Mouse (Mus musculus) kidney, adult 2 months (tissue): Measurements from ENCODE around the gene Tnks2. TPM values are rescaled to one million over a fixed set of nuclear protein-coding genes. Genes with fewer than 3 reads are reported as not detected.
A peak's percentile ranks its signal among the peaks of the same experiment; 100 is the strongest.

Experiments
- DNase-seq: peaks from one replicate; pipeline ENCODE4 v3.0.0; 2021
- H3K27ac ChIP-seq: fragments of 200-500 bp; 2 replicates; pipeline ENCODE4 v1.5.1; 2012; ENCODE audit warnings: low read depth, low read length, control low read depth, inconsistent platforms; ENCODE audit not compliant: insufficient read depth
- H3K27me3 ChIP-seq: fragments of 200-500 bp; replicated peaks from 2 replicates; pipeline ENCODE4 v1.6.1; 2012; ENCODE audit warnings: mild to moderate bottlenecking, moderate library complexity, low read length, inconsistent platforms; ENCODE audit not compliant: control insufficient read depth, insufficient read depth
- H3K36me3 ChIP-seq: fragments of 200-500 bp; 2 replicates; pipeline ENCODE4 v1.6.1; 2012; ENCODE audit warnings: mild to moderate bottlenecking, moderate library complexity, low read length, inconsistent platforms; ENCODE audit not compliant: control insufficient read depth, insufficient read depth
- H3K4me1 ChIP-seq: fragments of 200-500 bp; 2 replicates; pipeline ENCODE4 v1.6.1; 2011; ENCODE audit warnings: low read length; ENCODE audit not compliant: control insufficient read depth, insufficient read depth
- H3K4me3 ChIP-seq: fragments of 200-500 bp; 2 replicates; pipeline ENCODE4 v1.5.1; 2011; ENCODE audit warnings: mild to moderate bottlenecking, low read depth, low read length, control low read depth; ENCODE audit not compliant: insufficient read depth
- CTCF ChIP-seq: fragments of 200-500 bp; conservative IDR thresholded peaks from 2 replicates; pipeline ENCODE4 v1.5.1; 2011; ENCODE audit warnings: low read depth, mild to moderate bottlenecking, control low read depth, low read length, moderate library complexity, mixed read lengths; ENCODE audit not compliant: insufficient read depth, insufficient read length
- POLR2A ChIP-seq: fragments of 200-500 bp; IDR thresholded peaks from one replicate; pipeline ENCODE4 v1.6.1; 2011; ENCODE audit warnings: low read depth, low read length, control low read depth
- WGBS: fragments of 180-500 bp; shearing (Covaris S2); methylation state at CpG from one replicate; pipeline ENCODE4 v1.1.7; 2018; 5-methylcytosine and 5-hydroxymethylcytosine counted together
- polyA plus RNA-seq: library from polyadenylated mRNA; depleted of rRNA; stranded (reverse); fragments of >200 nt; gene quantifications from 2 replicates; pipeline ENCODE4 v1.2.3, GENCODE M21; 2012

Tnks2 gene
- polyA plus RNA-seq, 1 experiment, result 24.8 TPM

DNA sequence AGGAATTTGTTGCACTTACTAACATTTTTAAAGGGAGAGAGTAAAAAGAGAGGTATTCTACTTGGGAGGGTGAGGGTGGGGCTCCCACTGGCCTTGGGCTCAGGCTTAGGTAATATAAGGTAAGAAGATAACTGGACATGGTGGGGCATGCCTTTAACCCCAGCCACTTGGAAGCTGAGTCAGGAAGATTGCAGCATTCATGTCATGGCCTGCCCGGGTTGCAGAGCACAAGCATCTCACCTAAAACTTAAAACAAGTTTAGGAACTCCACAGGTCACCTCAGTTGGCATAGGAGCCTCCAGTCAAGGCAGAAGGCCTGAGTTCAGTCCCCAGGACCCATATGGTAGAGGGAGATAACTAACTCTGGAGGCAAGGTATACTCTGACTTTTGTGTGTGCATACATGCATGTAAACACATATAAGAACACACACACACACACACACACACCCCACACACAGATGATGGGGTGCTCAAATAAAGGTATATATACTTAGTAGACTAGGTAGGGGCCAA is 82.9 kb downstream of the Tnks2 start:
- Histone ChIP-seq H3K4me3 (no peak overlapping the region), H3K27me3 (no peaks in the 10 kb centered on the region), H3K4me1 (no peaks in the 10 kb centered on the region), H3K36me3 (no peaks in the 10 kb centered on the region), H3K27ac (no peak overlapping the region)
- TF ChIP-seq CTCF (no peak), POLR2A (no peak)
- WGBS, result 96% methylated on average over 1 of the region's 1 CpGs
- no peak for DNase-seq

DNA sequence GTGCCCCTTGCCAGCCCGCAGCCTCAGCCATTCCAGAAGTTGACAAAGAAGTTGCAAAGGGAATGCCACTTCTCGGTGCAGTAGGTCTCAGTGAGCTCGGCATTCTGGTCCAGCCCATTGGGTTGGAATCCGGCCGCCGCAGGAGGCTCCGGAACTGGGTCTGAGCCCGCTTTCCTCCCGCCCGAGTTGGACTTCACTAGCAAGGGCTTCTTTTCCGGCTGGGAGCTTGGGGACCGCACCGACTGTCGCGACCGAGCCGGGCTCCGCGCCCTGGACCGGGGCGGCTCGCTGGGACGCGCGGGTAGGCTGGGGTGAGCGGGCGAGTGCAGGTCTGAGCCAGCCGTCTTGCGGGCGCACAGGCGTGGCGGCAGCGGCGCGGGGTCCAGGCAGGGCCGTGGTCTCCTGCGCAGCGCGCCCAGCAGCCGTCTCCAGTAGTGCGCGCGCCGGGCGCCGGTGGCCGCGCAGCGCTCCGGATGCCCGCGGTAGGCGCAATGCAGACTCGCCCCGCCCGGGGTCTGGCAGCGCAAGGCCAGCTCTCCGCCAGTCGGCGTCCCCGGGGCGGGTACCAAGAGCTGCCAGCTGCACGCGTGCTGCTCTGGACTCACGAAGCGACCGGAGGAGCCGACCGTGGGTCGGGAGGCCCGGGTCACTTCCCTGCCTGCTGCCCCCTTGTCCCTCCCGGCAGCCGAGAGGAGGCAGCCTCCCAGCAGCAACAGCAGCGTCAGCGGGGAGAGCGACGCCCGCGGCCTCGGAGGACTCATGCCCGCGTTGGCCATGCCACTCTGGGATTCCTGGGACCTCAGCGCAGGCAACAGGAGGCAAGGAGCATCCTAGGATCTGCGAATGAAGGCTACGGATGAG is 84.6 kb downstream of the Tnks2 start:
- TF ChIP-seq POLR2A, result peak; percentile 37
- TF ChIP-seq CTCF, result peak; percentile 35; the same call in 1 of the 2 replicates
- no peaks in the 10 kb centered on the region for H3K36me3 ChIP-seq
- H3K27ac ChIP-seq, result peak overlapping the region; percentile 46; the same call in 1 of the 2 replicates
- H3K27me3 ChIP-seq, result no peaks in the 10 kb centered on the region
- peak; percentile 83 for DNase-seq
- H3K4me3 ChIP-seq, result peak overlapping the region; percentile 62
- under 1% methylated on average over 85 of the region's 85 CpGs for WGBS
- no peaks in the 10 kb centered on the region for H3K4me1 ChIP-seq

DNA sequence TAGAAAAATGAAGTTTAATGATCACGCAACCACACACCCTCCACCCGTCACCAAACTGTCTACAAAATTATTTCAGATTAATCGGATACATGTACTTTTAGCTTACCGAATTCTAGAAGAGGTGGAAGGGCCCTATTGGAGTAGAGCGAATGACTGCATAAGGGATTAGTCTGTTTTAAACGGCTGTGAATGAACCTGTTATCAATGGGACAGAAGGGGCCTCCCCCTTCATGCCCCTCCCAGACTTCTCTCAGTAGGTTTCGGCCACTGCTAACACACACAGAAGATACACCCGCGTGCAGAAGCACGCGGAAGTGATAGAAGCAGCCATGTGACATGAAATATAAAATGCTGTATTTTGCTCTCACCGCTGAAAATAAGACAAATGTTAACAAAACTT is 85.4 kb downstream of the Tnks2 start, which contains the start of gene Fgfbp3:
Fgfbp3 (minus strand) TSS at position 150 of the 400 bp plus-strand sequence.
- Histone ChIP-seq H3K4me3 (peak within 1 kb of the TSS; percentile 62), H3K4me1 (no peaks in the 10 kb centered on the region), H3K27me3 (no peaks in the 10 kb centered on the region), H3K27ac (peak within 1 kb of the TSS; percentile 46; the same call in 1 of the 2 replicates), H3K36me3 (no peaks in the 10 kb centered on the region)
- no peak for TF ChIP-seq POLR2A
- TF ChIP-seq CTCF, result no peak
- 25% methylated on average over 12 of the region's 12 CpGs for WGBS
- no peak for DNase-seq

GRCm38 (mm10) chr19:36922015-36922414 is 88.0 kb downstream of the Tnks2 start:
- peak; percentile 48 for DNase-seq

GRCm38 (mm10) chr19:36922936-36923335 is 88.9 kb downstream of the Tnks2 start:
- no peak overlapping the region for H3K27ac ChIP-seq
- H3K27me3 ChIP-seq, result no peaks in the 10 kb centered on the region
- no peak overlapping the region for H3K4me3 ChIP-seq
- no peaks in the 10 kb centered on the region for H3K36me3 ChIP-seq
- H3K4me1 ChIP-seq, result peaks cover 5% of the 10 kb centered on the region; the same call in 1 of the 2 replicates
- no peak for DNase-seq
- 76% methylated on average over 3 of the region's 3 CpGs for WGBS
- TF ChIP-seq POLR2A (no peak), CTCF (no peak)

More at GRCm38 (mm10) chr19:36922015-36922414, 88.0 kb downstream of the Tnks2 start:
- Histone ChIP-seq H3K27me3 (no peaks in the 10 kb centered on the region), H3K4me1 (peaks cover 5% of the 10 kb centered on the region; the same call in 1 of the 2 replicates), H3K36me3 (no peaks in the 10 kb centered on the region), H3K27ac (no peak overlapping the region), H3K4me3 (no peak overlapping the region)
- TF ChIP-seq POLR2A (no peak), CTCF (0 out of 2 replicates have a peak, but pooled peaks have one; percentile 16)
- 24% methylated on average over 2 of the region's 2 CpGs for WGBS

GRCm38 (mm10) chr19:36925671-36926552 is 91.9 kb downstream of the Tnks2 start, which contains the start of gene Btaf1:
Btaf1 (plus strand) TSS chr19:36926079.
- peaks cover 5% of the 10 kb centered on the region; the same call in 1 of the 2 replicates for H3K4me1 ChIP-seq
- peak; percentile 48 for TF ChIP-seq POLR2A
- no peak for TF ChIP-seq CTCF
- peak; percentile 85 for DNase-seq
- no peaks in the 10 kb centered on the region for H3K27me3 ChIP-seq
- under 1% methylated on average over 98 of the region's 98 CpGs for WGBS
- no peaks in the 10 kb centered on the region; the same call in 1 of the 2 replicates for H3K36me3 ChIP-seq
- peak within 1 kb of the TSS; percentile 91 for H3K27ac ChIP-seq
- peak within 1 kb of the TSS; percentile 99 for H3K4me3 ChIP-seq
